Mouse (Mus musculus): ENCODE results near the gene Ccdc110. TPM values are rescaled to one million over a fixed set of nuclear protein-coding genes. Genes with fewer than 3 reads are reported as not detected.

Ccdc110 gene
- polyA plus RNA-seq (2014; fragmentation: Illumina TruSeq; extraction: RNeasy Lipid Tissue Mini Kit (QIAGEN cat#74804)) = not detected

DNA sequence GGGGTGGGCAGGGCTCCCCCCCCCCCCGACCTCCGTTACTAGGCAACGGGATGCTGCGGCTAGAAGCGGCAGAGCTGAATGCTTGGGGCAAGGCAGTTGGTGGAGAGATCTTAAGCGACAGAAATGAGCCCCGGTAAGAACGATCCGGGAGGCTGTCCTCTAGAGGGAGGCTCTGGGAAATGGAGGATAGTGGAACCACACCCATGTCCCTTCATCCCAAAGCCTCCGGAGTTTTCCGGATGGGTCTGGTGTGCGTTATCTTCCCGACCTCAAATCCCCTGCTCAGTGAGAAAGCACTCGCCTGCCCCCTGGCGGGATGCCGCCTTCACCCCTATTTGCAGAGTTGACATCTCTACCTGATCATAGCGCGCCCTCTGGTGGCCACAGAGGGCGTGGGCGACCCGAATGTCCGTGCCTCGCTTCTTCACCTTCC lies at the start of gene Ccdc110:
Gene Ccdc110, plus strand, starts transcription at position 38 of the 433 bp plus-strand sequence.

GRCm38 (mm10) chr8:45885202-45885685 lies 49.2 kb upstream of the Ccdc110 start, which contains the start of gene Pdlim3:
Gene Pdlim3, plus strand, starts transcription at chr8:45885461.

GRCm38 (mm10) chr8:45975126-45975836 lies 40.9 kb downstream of the Ccdc110 start, which contains the start of the genes 1700029J07Rik and Ufsp2:
Gene 1700029J07Rik, minus strand, starts transcription at chr8:45975252.
Gene Ufsp2, plus strand, starts transcription at chr8:45975528.

Other genes with a start within 250 kb of the Ccdc110 start
- gene Pdlim3, start 49.2 kb upstream of the Ccdc110 start, polyA plus RNA-seq (2014; fragmentation: Illumina TruSeq; extraction: RNeasy Lipid Tissue Mini Kit (QIAGEN cat#74804)) = 44.0 TPM
- 9.3 TPM for gene 1700029J07Rik, start 40.6 kb downstream of the Ccdc110 start, polyA plus RNA-seq (2014; fragmentation: Illumina TruSeq; extraction: RNeasy Lipid Tissue Mini Kit (QIAGEN cat#74804))
- gene Ufsp2, start 40.9 kb downstream of the Ccdc110 start, polyA plus RNA-seq (2014; fragmentation: Illumina TruSeq; extraction: RNeasy Lipid Tissue Mini Kit (QIAGEN cat#74804)) = 102 TPM
- 0.94 TPM for gene Lrp2bp, start 64.7 kb downstream of the Ccdc110 start, polyA plus RNA-seq (2014; fragmentation: Illumina TruSeq; extraction: RNeasy Lipid Tissue Mini Kit (QIAGEN cat#74804))
- gene Ankrd37, start 71.1 kb downstream of the Ccdc110 start, polyA plus RNA-seq (2014; fragmentation: Illumina TruSeq; extraction: RNeasy Lipid Tissue Mini Kit (QIAGEN cat#74804)) = 1.1 TPM
- gene Cfap97, start 217.2 kb downstream of the Ccdc110 start, polyA plus RNA-seq (2014; fragmentation: Illumina TruSeq; extraction: RNeasy Lipid Tissue Mini Kit (QIAGEN cat#74804)) = 113 TPM
- gene Snx25, start 217.5 kb downstream of the Ccdc110 start, polyA plus RNA-seq (2014; fragmentation: Illumina TruSeq; extraction: RNeasy Lipid Tissue Mini Kit (QIAGEN cat#74804)) = 12.2 TPM